ENCODE assay signal across 20 mouse cellular contexts in genomic region chr19:23893946-23894345, GRCm38 (mm10).
DNase-seq lines count a peak whose midpoint lies in the region; ATAC-seq and TF ChIP-seq lines count a peak whose summit lies in the region.
"Had no signal": no experiment of that assay in that cellular context is flagged by ENCODE, and none has a peak within 500 bp of the region (broad histone marks: within the 10 kb centered on the region; RNA-seq: fewer than 3 reads in every experiment).

No protein-coding gene starts in this region.

- H3K9ac ChIP-seq in intestine, embryonic 14.5 days (ENCODE audit: low read length): no peak overlapping the region
- H3K9ac ChIP-seq in intestine, postnatal 0 days (ENCODE audit: low read depth, low read length): no peak overlapping the region
- H3K9ac ChIP-seq in liver, postnatal 0 days (replicated peaks): no peak overlapping the region
- H3K9ac ChIP-seq: liver, embryonic 12.5 days; lung, embryonic 15.5 days; midbrain, embryonic 12.5 days had no signal

- no peak for TF ChIP-seq CTCF in intestine, postnatal 0 days (IDR thresholded peaks at IDR 0.05; ENCODE audit: low read depth)
- no peak for TF ChIP-seq CTCF in liver, postnatal 0 days (IDR thresholded peaks at IDR 0.05; ENCODE audit: low read depth)

- no peaks in the 10 kb centered on the region for H3K9me3 ChIP-seq in intestine, embryonic 14.5 days (ENCODE audit: control insufficient read depth, low read length)
- no peaks in the 10 kb centered on the region for H3K9me3 ChIP-seq in intestine, postnatal 0 days (ENCODE audit: control insufficient read depth)
- H3K9me3 ChIP-seq in liver, postnatal 0 days (ENCODE audit: low read length): no peaks in the 10 kb centered on the region
- H3K9me3 ChIP-seq: forebrain, embryonic 15.5 days; heart, embryonic 13.5 days; liver, embryonic 12.5 days; lung, embryonic 15.5 days; midbrain, embryonic 12.5 days had no signal

- H3K4me2 ChIP-seq in intestine, embryonic 14.5 days (ENCODE audit: low read length): no peak overlapping the region; the same call in 1 of the 2 replicates
- H3K4me2 ChIP-seq in intestine, postnatal 0 days (replicated peaks; ENCODE audit: low read depth): no peak overlapping the region
- H3K4me2 ChIP-seq in liver, postnatal 0 days (ENCODE audit: low read depth, low read length): no peak overlapping the region

- TF ChIP-seq EP300 in liver, postnatal 0 days (IDR thresholded peaks at IDR 0.05; ENCODE audit: low read depth): no peak

- DNase-seq in embryo, embryonic 10 days (ENCODE audit: low spot score): peak; percentile 9
- no peak for DNase-seq in embryo, embryonic 11 days
- DNase-seq in intestine, embryonic 14.5 days (ENCODE audit: low spot score): peak; percentile 59
- DNase-seq in retina, embryonic 14.5 days (ENCODE audit: low spot score): peak; percentile 27
- no peak for DNase-seq in retina, postnatal 1 day
- DNase-seq in liver, postnatal 0 days: no peak
- no peak for DNase-seq in cerebellum, adult 18-20 months
- DNase-seq: adrenal gland, adult 2 months; cerebellum, adult 8-10 months; kidney, adult 9 months had no signal

- no peak overlapping the region for H3K4me3 ChIP-seq in intestine, embryonic 14.5 days (ENCODE audit: low read depth, low read length)
- no peak overlapping the region for H3K4me3 ChIP-seq in intestine, postnatal 0 days (ENCODE audit: low read depth, low read length)
- no peak overlapping the region for H3K4me3 ChIP-seq in liver, postnatal 0 days (ENCODE audit: low read depth, low read length)

- no peaks in the 10 kb centered on the region for H3K36me3 ChIP-seq in intestine, embryonic 14.5 days (ENCODE audit: control insufficient read depth, insufficient read depth, low read length)
- no peaks in the 10 kb centered on the region for H3K36me3 ChIP-seq in intestine, postnatal 0 days (ENCODE audit: control insufficient read depth, insufficient read depth)
- H3K36me3 ChIP-seq in liver, postnatal 0 days (replicated peaks; ENCODE audit: insufficient read depth, low read length): no peaks in the 10 kb centered on the region
- H3K36me3 ChIP-seq: forebrain, embryonic 15.5 days; heart, embryonic 13.5 days; liver, embryonic 12.5 days; lung, embryonic 15.5 days; midbrain, embryonic 12.5 days had no signal

- H3K4me1 ChIP-seq in intestine, embryonic 14.5 days (replicated peaks; ENCODE audit: control insufficient read depth, insufficient read depth, low read length): 0 out of 2 replicates have a peak, but pooled peaks cover 3% of the 10 kb centered on the region
- no peaks in the 10 kb centered on the region for H3K4me1 ChIP-seq in intestine, postnatal 0 days (replicated peaks; ENCODE audit: control insufficient read depth, insufficient read depth, low read length)
- H3K4me1 ChIP-seq in liver, postnatal 0 days (ENCODE audit: insufficient read depth): peaks cover 5% of the 10 kb centered on the region; the same call in 1 of the 2 replicates
- H3K4me1 ChIP-seq: liver, embryonic 12.5 days had no signal

- no peak overlapping the region for H3K27ac ChIP-seq in intestine, embryonic 14.5 days (ENCODE audit: low read depth)
- no peak overlapping the region for H3K27ac ChIP-seq in intestine, postnatal 0 days (ENCODE audit: low read depth, low read length)
- no peak overlapping the region for H3K27ac ChIP-seq in liver, postnatal 0 days (ENCODE audit: low read depth)
- H3K27ac ChIP-seq: forebrain, embryonic 15.5 days; gastrocnemius, adult 2 months; heart, embryonic 13.5 days; left cerebral cortex, adult 2 months; liver, embryonic 12.5 days; lung, embryonic 15.5 days; macrophage; midbrain, embryonic 12.5 days had no signal

- no peak for ATAC-seq in intestine, embryonic 14.5 days (replicated peaks; ENCODE audit: low FRiP score, low TSS enrichment, low read depth)
- no peak for ATAC-seq in intestine, postnatal 0 days
- ATAC-seq in liver, postnatal 0 days: no peak
- ATAC-seq: inflammation-experienced regulatory T-cells, adult 6 months; liver, embryonic 12.5 days had no signal

- 62% methylated on average over 9 of the region's 9 CpGs for WGBS in intestine, embryonic 14.5 days
- 64% methylated on average over 9 of the region's 9 CpGs for WGBS in intestine, postnatal 0 days
- 64% methylated on average over 9 of the region's 9 CpGs for WGBS in liver, postnatal 0 days (ENCODE audit: insufficient replicate concordance)

- peaks cover 31% of the 10 kb centered on the region for H3K27me3 ChIP-seq in intestine, embryonic 14.5 days (replicated peaks; ENCODE audit: control insufficient read depth, insufficient read depth, low read length)
- peaks cover 27% of the 10 kb centered on the region for H3K27me3 ChIP-seq in intestine, postnatal 0 days (replicated peaks; ENCODE audit: control insufficient read depth, insufficient read depth, low read length)
- H3K27me3 ChIP-seq in liver, postnatal 0 days (ENCODE audit: insufficient read depth, low read length): peaks cover 32% of the 10 kb centered on the region

Comparison
In these comparisons a context has a peak if more than half of its experiments do, and no peak if none do; other contexts are left out.
1. DNase-seq: peak in embryo, embryonic 10 days (single experiment), intestine, embryonic 14.5 days (single experiment) and retina, embryonic 14.5 days (single experiment); none in embryo, embryonic 11 days (single experiment), retina, postnatal 1 day (single experiment), liver, postnatal 0 days (single experiment) and cerebellum, adult 18-20 months (0 of 2).